Mouse (Mus musculus) small intestine, adult 2 months (tissue): ENCODE results near the gene Ptprj.

Experiments
- CTCF ChIP-seq: fragments of 200-500 bp; IDR thresholded peaks from 2 replicates; pipeline ENCODE4 v1.5.1; 2012; ENCODE audit warnings: low read depth, mild to moderate bottlenecking, control low read depth, inconsistent platforms, low read length, moderate library complexity, mixed read lengths; ENCODE audit not compliant: insufficient replicate concordance, insufficient read length; ENCODE audit errors: extremely low read depth
- POLR2A ChIP-seq: fragments of 200-500 bp; IDR thresholded peaks from 2 replicates; pipeline ENCODE4 v1.6.1; 2012; ENCODE audit warnings: low read depth, mild to moderate bottlenecking, control low read depth, inconsistent platforms, low read length, moderate library complexity

DNA sequence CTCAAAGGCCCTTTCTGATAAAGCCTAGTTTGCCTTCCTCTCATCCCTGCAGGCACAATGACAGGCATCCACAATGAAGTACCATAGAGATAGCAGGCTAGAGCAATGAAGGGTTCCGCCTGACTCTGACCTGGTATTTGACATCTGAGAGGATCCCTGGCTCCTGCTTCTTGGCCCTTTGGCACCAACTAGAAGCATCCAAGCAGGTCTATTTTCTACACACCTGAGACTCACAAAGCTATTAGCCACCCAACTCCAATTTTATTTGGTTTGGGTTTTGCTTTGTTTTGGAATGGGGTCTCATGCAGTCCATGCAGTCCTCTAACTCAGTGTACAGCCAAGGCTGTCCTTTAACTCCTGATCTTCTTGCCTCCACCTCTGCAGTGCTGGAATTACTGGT is 7.7 kb upstream of the Ptprj start:
- TF ChIP-seq CTCF = no peak
- TF ChIP-seq POLR2A = no peak
